Mouse (Mus musculus) inflammation-experienced regulatory T-cells, adult 16 weeks (primary cell): ENCODE measurements around the gene Gm14443. TPM values are rescaled to one million over a fixed set of nuclear protein-coding genes. Genes with fewer than 3 reads are reported as not detected.

Experiments used
- polyA plus RNA-seq: library from polyadenylated mRNA; unstranded; fragments of 100-300 nt; shearing (Covaris generic); gene quantifications from one replicate; pipeline ENCODE4 v1.2.1, GENCODE M21; 2017

Gene Gm14443
- 0.07 TPM for polyA plus RNA-seq

DNA sequence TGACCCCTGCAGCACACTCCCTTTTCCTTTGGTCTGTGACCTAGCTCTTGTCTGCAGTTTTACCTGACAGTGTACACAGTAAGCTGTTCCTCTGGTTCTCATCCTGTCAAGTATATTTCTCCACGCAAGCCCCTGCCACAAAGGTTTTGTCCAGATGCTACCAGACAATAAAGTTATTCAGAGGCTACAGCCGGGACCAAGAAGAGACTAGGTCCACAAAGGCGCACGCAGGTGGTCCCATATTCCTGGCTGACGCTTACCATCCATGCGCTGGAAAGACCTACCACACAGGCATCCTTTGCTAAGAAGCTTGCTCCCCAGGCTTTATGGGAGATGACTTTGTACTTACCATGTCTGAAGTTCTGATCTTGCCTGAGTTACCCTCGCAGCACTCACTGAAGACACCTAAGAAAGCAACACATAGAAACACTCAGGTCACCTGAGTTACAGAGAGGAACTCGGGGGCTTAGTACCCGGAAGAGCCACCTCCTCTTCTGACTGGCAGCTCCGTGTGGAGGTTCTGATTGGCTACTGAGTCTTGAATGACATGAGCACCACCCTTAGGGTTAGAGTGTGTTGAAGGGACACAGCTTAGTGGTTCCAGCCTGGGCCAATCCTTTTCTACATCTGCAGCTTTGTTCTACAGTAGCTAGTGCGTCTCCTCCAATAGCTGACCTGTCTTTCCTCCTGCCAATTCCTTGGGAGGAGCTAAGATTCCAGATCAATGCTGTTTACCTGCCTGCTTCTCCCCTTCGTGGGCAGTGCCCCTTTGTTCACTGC, at the start of gene Gm14443:
Gene Gm14443 (minus strand): TSS at position 471 of the 780 bp plus-strand sequence.

DNA sequence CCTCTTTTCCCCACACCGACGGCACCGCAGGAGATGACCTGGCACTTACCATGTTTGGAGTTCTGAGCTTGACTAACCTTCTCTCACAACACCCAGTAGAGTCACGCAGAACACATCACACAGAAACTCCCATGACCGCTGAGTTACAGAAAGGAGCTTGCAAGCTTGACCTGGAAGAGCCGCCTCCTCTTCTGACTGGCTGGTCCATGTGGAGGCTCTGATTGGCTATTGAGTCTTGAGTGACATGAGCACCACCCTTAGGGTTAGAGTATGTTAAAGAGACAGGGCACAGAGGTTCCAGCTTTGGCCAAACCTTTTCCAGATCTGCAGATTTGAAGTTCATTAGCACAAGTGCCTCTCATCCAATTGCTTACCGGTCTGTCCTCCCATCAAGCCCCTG, 31.1 kb upstream of the Gm14443 start, which contains the start of gene Gm14391:
Gene Gm14391 (minus strand): TSS at position 186 of the 400 bp plus-strand sequence.

DNA sequence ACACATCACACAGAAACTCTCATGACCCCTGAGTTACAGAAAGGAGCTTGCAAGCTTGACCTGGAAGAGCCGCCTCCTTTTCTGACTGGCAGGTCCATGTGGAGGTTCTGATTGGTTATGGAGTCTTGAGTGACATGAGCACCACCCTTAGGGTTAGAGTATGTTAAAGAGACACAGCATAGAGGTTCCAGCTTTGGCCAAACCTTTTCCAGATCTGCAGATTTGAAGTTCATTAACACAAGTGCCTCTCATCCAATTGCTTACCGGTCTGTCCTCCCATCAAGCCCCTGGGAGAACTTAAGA, 33.7 kb downstream of the Gm14443 start, which contains the start of gene Gm14399:
Gene Gm14399 (minus strand): TSS at position 20 of the 303 bp plus-strand sequence.

Other genes starting within 250 kb of the Gm14443 start
- 0.51 TPM for gene Gm14444, start 165.6 kb downstream of the Gm14443 start, polyA plus RNA-seq
- gene Gm14393, start 108.1 kb downstream of the Gm14443 start, polyA plus RNA-seq: not detected
- gene Gm14399, start 33.9 kb downstream of the Gm14443 start, polyA plus RNA-seq: 7.8 TPM
- gene Gm14391, start 31.0 kb upstream of the Gm14443 start, polyA plus RNA-seq: 7.0 TPM
- 6.5 TPM for gene Gm14440, start 99.3 kb upstream of the Gm14443 start, polyA plus RNA-seq
- 20.2 TPM for gene Gm4631, start 162.3 kb upstream of the Gm14443 start, polyA plus RNA-seq
- gene Zfp968, start 196.6 kb upstream of the Gm14443 start, polyA plus RNA-seq: 5.5 TPM